Mouse (Mus musculus) stomach, embryonic 15.5 days (tissue): Measurements from ENCODE around the gene Hoxd13. TPM values are rescaled to one million over a fixed set of nuclear protein-coding genes. Genes with fewer than 3 reads are reported as not detected.

Experiments used
- ATAC-seq: fragments of 200-750 bp; cut with Nextera tagmentation; 2 replicates; pipeline ENCODE4 v1.8.0; 2017; ENCODE audit warnings: low read depth, moderate number of reproducible peaks, moderate TSS enrichment; ENCODE audit not compliant: insufficient read depth, low FRiP score
- H3K27ac ChIP-seq: fragments of 300-500 bp; sonication (generic); 2 replicates; pipeline ENCODE4 v1.5.1; 2015; ENCODE audit warnings: mild to moderate bottlenecking, inconsistent platforms
- H3K27me3 ChIP-seq: fragments of 300-500 bp; sonication (generic); replicated peaks from 2 replicates; pipeline ENCODE4 v1.6.1; 2015; ENCODE audit warnings: inconsistent platforms
- H3K36me3 ChIP-seq: fragments of 300-500 bp; sonication (generic); 2 replicates; pipeline ENCODE4 v1.6.1; 2015; ENCODE audit warnings: inconsistent platforms
- H3K4me1 ChIP-seq: fragments of 300-500 bp; sonication (generic); 2 replicates; pipeline ENCODE4 v1.6.1; 2015; ENCODE audit warnings: inconsistent platforms
- H3K4me2 ChIP-seq: fragments of 300-500 bp; sonication (generic); 2 replicates; pipeline ENCODE4 v1.6.1; 2015; ENCODE audit warnings: mild to moderate bottlenecking, inconsistent platforms
- H3K4me3 ChIP-seq: fragments of 300-500 bp; sonication (generic); replicated peaks from 2 replicates; pipeline ENCODE4 v1.5.1; 2015; ENCODE audit warnings: inconsistent platforms
- H3K9ac ChIP-seq: fragments of 300-500 bp; sonication (generic); 2 replicates; pipeline ENCODE4 v1.6.1; 2015; ENCODE audit warnings: inconsistent platforms
- H3K9me3 ChIP-seq: fragments of 300-500 bp; sonication (generic); 2 replicates; pipeline ENCODE4 v1.6.1; 2016; ENCODE audit warnings: inconsistent platforms
- WGBS: fragments of 180-500 bp; shearing (Covaris S2); methylation state at CpG from one replicate; pipeline ENCODE4 v1.1.7; 2015; 5-methylcytosine and 5-hydroxymethylcytosine counted together
- polyA plus RNA-seq: library from polyadenylated mRNA; unstranded; fragments of >200 nt; fragmentation: Nextera tagmentation; extraction: Ambion mirVana; gene quantifications from 2 replicates; pipeline ENCODE4 v1.2.1, GENCODE M21; 2015

The Hoxd13 gene
- polyA plus RNA-seq, 1 experiment from 2014 or later: not detected

GRCm38 (mm10) chr2:74693432-74693827, 25.3 kb downstream of the Hoxd13 start:
- Histone ChIP-seq H3K9me3 (no peaks in the 10 kb centered on the region), H3K27me3 (peaks cover 96% of the 10 kb centered on the region), H3K36me3 (no peaks in the 10 kb centered on the region), H3K4me1 (peaks cover 14% of the 10 kb centered on the region), H3K4me2 (no peak overlapping the region), H3K27ac (no peak overlapping the region), H3K4me3 (no peak overlapping the region), H3K9ac (no peak overlapping the region)
- no peak for ATAC-seq
- WGBS: 8% methylated on average over 4 of the region's 4 CpGs

GRCm38 (mm10) chr2:74694066-74694465, 26.0 kb downstream of the Hoxd13 start:
- no peak overlapping the region for H3K9ac ChIP-seq
- no peak overlapping the region for H3K27ac ChIP-seq
- 3% methylated on average over 16 of the region's 16 CpGs for WGBS
- ATAC-seq: no peak
- H3K9me3 ChIP-seq: no peaks in the 10 kb centered on the region
- peaks cover 96% of the 10 kb centered on the region for H3K27me3 ChIP-seq
- no peak overlapping the region for H3K4me2 ChIP-seq
- H3K36me3 ChIP-seq: no peaks in the 10 kb centered on the region
- peaks cover 16% of the 10 kb centered on the region for H3K4me1 ChIP-seq
- H3K4me3 ChIP-seq: no peak overlapping the region

GRCm38 (mm10) chr2:74695383-74695782, 27.3 kb downstream of the Hoxd13 start:
- Histone ChIP-seq H3K27ac (no peak overlapping the region), H3K27me3 (peaks cover 98% of the 10 kb centered on the region)

GRCm38 (mm10) chr2:74695813-74696430, 27.8 kb downstream of the Hoxd13 start:
- Histone ChIP-seq H3K4me2 (no peak overlapping the region), H3K27ac (no peak overlapping the region)
- no peak for ATAC-seq

More at GRCm38 (mm10) chr2:74695383-74695782, 27.3 kb downstream of the Hoxd13 start:
- ATAC-seq: no peak
- Histone ChIP-seq H3K9me3 (no peaks in the 10 kb centered on the region), H3K4me2 (no peak overlapping the region), H3K4me1 (peaks cover 16% of the 10 kb centered on the region), H3K4me3 (no peak overlapping the region), H3K36me3 (no peaks in the 10 kb centered on the region), H3K9ac (no peak overlapping the region)
- WGBS: 26% methylated on average over 1 of the region's 1 CpGs

GRCm38 (mm10) chr2:74696442-74697335, 28.6 kb downstream of the Hoxd13 start:
- Histone ChIP-seq H3K9me3 (no peaks in the 10 kb centered on the region), H3K4me2 (no peak overlapping the region), H3K27ac (no peak overlapping the region), H3K36me3 (no peaks in the 10 kb centered on the region), H3K9ac (no peak overlapping the region), H3K4me1 (peaks cover 12% of the 10 kb centered on the region), H3K4me3 (no peak overlapping the region), H3K27me3 (peaks cover 97% of the 10 kb centered on the region)
- no peak for ATAC-seq
- 2% methylated on average over 34 of the region's 34 CpGs for WGBS

More at GRCm38 (mm10) chr2:74695813-74696430, 27.8 kb downstream of the Hoxd13 start:
- Histone ChIP-seq H3K9ac (no peak overlapping the region), H3K27me3 (peaks cover 100% of the 10 kb centered on the region), H3K9me3 (no peaks in the 10 kb centered on the region), H3K4me3 (no peak overlapping the region), H3K4me1 (peaks cover 16% of the 10 kb centered on the region), H3K36me3 (no peaks in the 10 kb centered on the region)
- WGBS: 3% methylated on average over 7 of the region's 7 CpGs

- WGBS: 2% methylated on average over 43 of the region's 43 CpGs
- peak within 1 kb of the TSS; percentile 34 for H3K4me3 ChIP-seq
- H3K4me1 ChIP-seq: peaks cover 12% of the 10 kb centered on the region
- peak within 1 kb of the TSS; percentile 56 for H3K4me2 ChIP-seq
- H3K36me3 ChIP-seq: no peaks in the 10 kb centered on the region
- H3K9ac ChIP-seq: no peak within 1 kb of the TSS
- H3K9me3 ChIP-seq: no peaks in the 10 kb centered on the region
- H3K27me3 ChIP-seq: peaks cover 93% of the 10 kb centered on the region
- no peak within 1 kb of the TSS for H3K27ac ChIP-seq
- 0 out of 2 replicates have a peak, but pooled peaks have one; percentile 14 for ATAC-seq
These were observed 29.5 kb downstream of the Hoxd13 start, which contains the start of gene Hoxd9 for GRCm38 (mm10) chr2:74697567-74698121. Hoxd9 (plus strand) TSS chr2:74697727.

GRCm38 (mm10) chr2:74698201-74699052, 30.3 kb downstream of the Hoxd13 start:
- H3K4me2 ChIP-seq: peak overlapping the region; percentile 56
- no peaks in the 10 kb centered on the region for H3K9me3 ChIP-seq
- no peaks in the 10 kb centered on the region for H3K36me3 ChIP-seq
- no peak overlapping the region for H3K9ac ChIP-seq
- H3K27me3 ChIP-seq: peaks cover 93% of the 10 kb centered on the region
- WGBS: 1% methylated on average over 70 of the region's 86 CpGs
- no peak for ATAC-seq
- no peak overlapping the region for H3K27ac ChIP-seq
- H3K4me1 ChIP-seq: peaks cover 12% of the 10 kb centered on the region
- H3K4me3 ChIP-seq: peak overlapping the region; percentile 34

GRCm38 (mm10) chr2:74699053-74699430, 30.9 kb downstream of the Hoxd13 start:
- H3K9me3 ChIP-seq: no peaks in the 10 kb centered on the region
- H3K36me3 ChIP-seq: no peaks in the 10 kb centered on the region
- peaks cover 93% of the 10 kb centered on the region for H3K27me3 ChIP-seq
- no peak overlapping the region for H3K4me3 ChIP-seq
- 3% methylated on average over 17 of the region's 17 CpGs for WGBS
- no peak overlapping the region for H3K27ac ChIP-seq
- no peak overlapping the region; the same call in 1 of the 2 replicates for H3K4me2 ChIP-seq
- H3K4me1 ChIP-seq: peaks cover 12% of the 10 kb centered on the region
- no peak overlapping the region for H3K9ac ChIP-seq
- ATAC-seq: no peak

- H3K27ac ChIP-seq: no peak overlapping the region
- H3K4me3 ChIP-seq: no peak overlapping the region
- no peak overlapping the region for H3K4me2 ChIP-seq
- peaks cover 17% of the 10 kb centered on the region for H3K4me1 ChIP-seq
- no peaks in the 10 kb centered on the region for H3K36me3 ChIP-seq
- no peak for ATAC-seq
- H3K9ac ChIP-seq: no peak overlapping the region
- 9% methylated on average over 23 of the region's 23 CpGs for WGBS
- peaks cover 93% of the 10 kb centered on the region for H3K27me3 ChIP-seq
- no peaks in the 10 kb centered on the region for H3K9me3 ChIP-seq
These were observed 31.8 kb downstream of the Hoxd13 start for GRCm38 (mm10) chr2:74699664-74700545.

- Histone ChIP-seq H3K36me3 (no peaks in the 10 kb centered on the region), H3K4me1 (peaks cover 24% of the 10 kb centered on the region), H3K27me3 (peaks cover 93% of the 10 kb centered on the region), H3K27ac (no peak overlapping the region), H3K9ac (no peak overlapping the region), H3K4me3 (no peak overlapping the region), H3K9me3 (no peaks in the 10 kb centered on the region), H3K4me2 (no peak overlapping the region)
- 8% methylated on average over 21 of the region's 22 CpGs for WGBS
- ATAC-seq: no peak
These were observed 32.5 kb downstream of the Hoxd13 start for GRCm38 (mm10) chr2:74700546-74701112.
